Mouse (Mus musculus): ENCODE measurements around the gene Sertad4. TPM values are rescaled to one million over a fixed set of nuclear protein-coding genes. Genes with fewer than 3 reads are reported as not detected.

Sertad4 gene
- polyA plus RNA-seq, 1 experiment from 2014 or later, result 13.1 TPM

DNA sequence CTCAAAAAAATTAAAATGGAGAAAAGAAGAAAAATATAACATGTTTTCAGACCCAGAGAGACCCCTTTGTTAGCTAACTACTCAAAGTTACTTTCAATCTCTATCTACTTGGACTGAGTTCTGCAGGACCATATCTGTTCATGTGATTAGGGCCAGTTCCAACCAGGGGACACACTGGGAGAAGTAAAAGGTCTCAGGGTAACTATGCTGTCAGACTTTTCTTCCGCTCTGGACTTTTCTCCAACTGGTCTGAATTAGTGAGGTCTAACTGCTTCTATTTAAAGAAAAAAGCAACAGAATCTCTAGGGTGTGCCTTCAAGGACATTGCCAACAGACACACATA is 33.3 kb downstream of the Sertad4 start:
- no peak overlapping the region for H3K4me3 ChIP-seq

DNA sequence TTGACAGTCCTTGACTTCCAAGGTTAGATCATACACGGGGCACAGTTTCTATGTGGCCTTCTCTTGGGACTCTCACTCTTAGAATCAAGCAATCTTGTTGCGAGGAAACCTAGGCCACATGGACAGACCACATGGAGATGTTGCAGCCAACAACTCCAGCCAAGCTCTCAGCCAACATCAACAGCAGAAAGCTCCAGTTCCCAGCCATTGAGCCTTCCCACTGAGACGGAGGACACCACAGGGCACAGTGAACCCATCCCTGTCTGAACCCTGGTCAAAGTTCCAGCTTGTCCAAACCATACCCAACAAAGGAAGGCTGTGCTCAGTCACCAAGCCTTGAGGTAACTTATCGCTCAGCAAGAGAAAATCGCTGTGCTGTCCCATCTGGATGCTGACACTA is 37.2 kb downstream of the Sertad4 start:
- no peak for DNase-seq (ENCODE audit: extremely low spot score, low spot score)
- no peaks in the 10 kb centered on the region for H3K9me3 ChIP-seq
- H3K27me3 ChIP-seq (ENCODE audit: poor library complexity, severe bottlenecking), result peaks cover 24% of the 10 kb centered on the region
- no peak overlapping the region for H3K27ac ChIP-seq
- peaks cover 36% of the 10 kb centered on the region for H3K4me1 ChIP-seq
- 95% methylated on average over 5 of the region's 5 CpGs for WGBS
- H3K36me3 ChIP-seq (replicated peaks), result no peaks in the 10 kb centered on the region
- no peak overlapping the region for H3K4me3 ChIP-seq

More for the DNA sequence above, 33.3 kb downstream of the Sertad4 start:
- Histone ChIP-seq H3K9me3 (no peaks in the 10 kb centered on the region), H3K4me1 (peaks cover 26% of the 10 kb centered on the region), H3K27me3 (ENCODE audit: poor library complexity, severe bottlenecking) (peaks cover 30% of the 10 kb centered on the region), H3K36me3 (replicated peaks) (no peaks in the 10 kb centered on the region), H3K27ac (peak overlapping the region; percentile 82)
- no peak for DNase-seq (ENCODE audit: extremely low spot score, low spot score)
- WGBS, result 76% methylated on average over 1 of the region's 1 CpGs

GRCm38 (mm10) chr1:192815789-192816188 is 39.8 kb downstream of the Sertad4 start:
- Histone ChIP-seq H3K27ac (peak overlapping the region; percentile 16), H3K36me3 (replicated peaks) (no peaks in the 10 kb centered on the region)
- WGBS, result 64% methylated on average over 2 of the region's 2 CpGs

DNA sequence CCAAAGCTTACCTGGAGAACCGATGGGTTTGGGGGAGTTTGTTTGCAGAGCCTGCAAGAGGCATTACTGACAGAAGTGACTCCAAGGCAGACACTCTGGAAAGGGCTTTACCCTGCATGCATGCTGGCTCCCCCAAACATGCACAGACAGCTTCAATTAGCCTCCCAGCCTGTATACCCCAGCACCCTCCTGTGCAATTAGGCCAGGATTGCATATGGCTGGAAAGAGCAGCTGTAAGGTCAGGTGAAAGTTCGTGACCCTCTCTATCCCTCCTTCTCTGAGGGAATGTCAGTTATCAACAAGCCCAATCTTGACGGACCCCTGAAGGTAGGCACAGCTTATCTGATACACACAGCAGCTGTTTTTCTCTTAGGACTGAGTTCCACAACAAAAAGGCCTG is 40.9 kb downstream of the Sertad4 start:
- no peak for DNase-seq (ENCODE audit: extremely low spot score, low spot score)
- no peaks in the 10 kb centered on the region for H3K9me3 ChIP-seq
- H3K27ac ChIP-seq, result peak overlapping the region; percentile 44; the same call in 1 of the 2 replicates
- no peak overlapping the region for H3K4me3 ChIP-seq
- H3K36me3 ChIP-seq (replicated peaks), result no peaks in the 10 kb centered on the region
- peaks cover 25% of the 10 kb centered on the region for H3K4me1 ChIP-seq
- 15% methylated on average over 3 of the region's 3 CpGs for WGBS
- peaks cover 21% of the 10 kb centered on the region for H3K27me3 ChIP-seq (ENCODE audit: poor library complexity, severe bottlenecking)

More at GRCm38 (mm10) chr1:192815789-192816188, 39.8 kb downstream of the Sertad4 start:
- peaks cover 24% of the 10 kb centered on the region for H3K27me3 ChIP-seq (ENCODE audit: poor library complexity, severe bottlenecking)
- no peaks in the 10 kb centered on the region for H3K9me3 ChIP-seq
- no peak for DNase-seq (ENCODE audit: extremely low spot score, low spot score)
- H3K4me1 ChIP-seq, result peaks cover 25% of the 10 kb centered on the region
- no peak overlapping the region for H3K4me3 ChIP-seq

DNA sequence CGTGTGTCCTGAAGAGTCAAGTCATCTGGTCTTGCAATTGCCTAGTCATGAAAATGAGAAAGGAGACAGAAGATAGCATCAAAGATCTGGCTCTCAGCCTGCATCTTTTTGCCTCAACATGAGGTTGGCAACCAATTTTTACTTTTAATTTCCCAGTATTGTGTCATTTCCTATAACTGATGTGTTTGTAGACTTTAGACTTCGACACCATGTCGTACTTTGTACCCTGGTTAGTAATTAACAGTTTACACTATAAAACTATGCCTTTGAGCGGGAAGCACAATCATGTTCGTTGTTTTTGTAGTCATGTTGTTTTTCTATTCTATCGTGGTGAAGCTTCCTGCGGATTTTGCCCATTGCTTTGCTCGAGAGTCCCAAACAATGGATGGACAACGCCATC is 42.8 kb downstream of the Sertad4 start:
- no peak for DNase-seq (ENCODE audit: extremely low spot score, low spot score)
- H3K4me3 ChIP-seq, result no peak overlapping the region
- WGBS, result 95% methylated on average over 9 of the region's 9 CpGs

GRCm38 (mm10) chr1:192812290-192812689 is 43.3 kb downstream of the Sertad4 start:
- WGBS, result 97% methylated on average over 5 of the region's 5 CpGs
- no peak for DNase-seq (ENCODE audit: extremely low spot score, low spot score)
- H3K36me3 ChIP-seq (replicated peaks), result no peaks in the 10 kb centered on the region
- no peak overlapping the region for H3K4me3 ChIP-seq
- H3K27ac ChIP-seq, result no peak overlapping the region
- H3K4me1 ChIP-seq, result peaks cover 39% of the 10 kb centered on the region
- peaks cover 9% of the 10 kb centered on the region; the same call in 1 of the 2 replicates for H3K27me3 ChIP-seq (ENCODE audit: poor library complexity, severe bottlenecking)
- H3K9me3 ChIP-seq, result no peaks in the 10 kb centered on the region

More for the DNA sequence above, 42.8 kb downstream of the Sertad4 start:
- Histone ChIP-seq H3K4me1 (peaks cover 35% of the 10 kb centered on the region), H3K27me3 (ENCODE audit: poor library complexity, severe bottlenecking) (peaks cover 9% of the 10 kb centered on the region; the same call in 1 of the 2 replicates), H3K36me3 (replicated peaks) (no peaks in the 10 kb centered on the region), H3K27ac (no peak overlapping the region), H3K9me3 (no peaks in the 10 kb centered on the region)

DNA sequence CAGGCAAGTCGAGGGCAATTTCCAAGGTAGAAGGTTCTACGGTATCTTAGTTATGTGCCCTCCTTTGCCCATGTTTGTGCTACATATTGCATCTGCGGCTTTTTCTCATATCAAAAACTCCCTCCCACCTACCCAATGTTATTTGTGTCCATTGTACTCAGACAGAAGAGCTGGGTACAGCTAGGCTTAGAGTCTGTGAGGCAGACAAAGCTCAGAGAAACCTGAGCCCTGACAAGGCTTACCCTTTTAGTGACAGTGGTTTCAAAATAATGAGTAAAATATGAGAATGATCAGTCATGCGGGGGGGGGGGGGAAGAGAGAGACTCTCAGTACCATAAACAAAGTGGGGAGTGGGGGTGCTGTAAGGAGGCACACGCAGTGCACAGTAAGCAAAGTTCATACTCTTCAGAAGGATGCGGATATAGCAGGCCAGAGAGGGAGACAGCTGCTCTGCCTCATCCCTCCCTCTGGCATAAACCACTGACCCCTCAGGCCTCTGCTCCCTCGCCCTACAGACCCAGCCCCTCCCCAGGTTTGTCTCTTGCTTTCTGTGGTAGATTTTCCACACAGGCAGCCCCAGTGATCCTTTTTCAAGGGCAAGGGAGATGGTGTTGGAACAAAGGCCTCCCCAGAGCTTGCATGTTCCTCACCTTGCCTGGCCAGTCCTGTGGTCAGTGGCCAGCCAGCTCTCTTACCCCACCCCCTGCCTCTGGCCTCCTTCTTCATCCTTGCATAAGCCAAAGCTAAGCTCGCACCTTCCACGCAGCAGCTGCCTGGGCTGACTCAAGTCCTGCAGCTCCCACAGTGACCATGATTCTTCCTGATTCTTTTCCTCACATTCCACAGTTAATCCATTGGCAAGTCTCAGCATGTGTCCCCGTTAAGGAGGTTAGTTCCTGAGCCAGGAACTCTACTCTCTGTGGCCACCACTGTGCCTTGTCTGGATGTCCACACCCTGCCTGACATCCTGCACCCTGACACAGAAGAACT is 49.1 kb downstream of the Sertad4 start:
- H3K36me3 ChIP-seq (replicated peaks), result no peaks in the 10 kb centered on the region
- no peak for DNase-seq (ENCODE audit: extremely low spot score, low spot score)
- peak overlapping the region; percentile 80 for H3K27ac ChIP-seq
- WGBS, result 49% methylated on average over 10 of the region's 10 CpGs
- no peak overlapping the region for H3K4me3 ChIP-seq
- no peaks in the 10 kb centered on the region for H3K27me3 ChIP-seq (ENCODE audit: poor library complexity, severe bottlenecking)
- peaks cover 40% of the 10 kb centered on the region for H3K4me1 ChIP-seq
- no peaks in the 10 kb centered on the region for H3K9me3 ChIP-seq

DNA sequence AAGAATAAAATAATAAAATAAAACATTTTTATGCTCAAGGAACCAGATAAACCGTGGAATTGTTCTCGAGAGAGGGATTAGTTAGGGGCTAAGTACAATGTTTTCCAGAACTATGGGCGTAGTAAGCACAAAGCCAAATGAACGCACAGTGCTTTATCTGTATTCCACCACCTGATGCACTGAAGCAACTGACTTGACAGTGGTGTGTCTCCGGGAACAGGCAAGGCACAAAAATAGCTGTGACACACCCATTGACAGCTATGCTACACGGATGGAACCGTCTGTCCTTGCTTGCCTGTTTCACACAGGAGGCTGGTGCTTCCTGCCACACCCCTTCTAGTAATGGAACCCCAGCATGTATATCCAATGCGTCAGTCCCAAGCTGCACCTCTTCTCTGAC is 55.2 kb downstream of the Sertad4 start:
- Histone ChIP-seq H3K4me1 (peaks cover 53% of the 10 kb centered on the region), H3K27ac (no peak overlapping the region), H3K4me3 (no peak overlapping the region), H3K36me3 (replicated peaks) (no peaks in the 10 kb centered on the region), H3K9me3 (peaks cover 3% of the 10 kb centered on the region; the same call in 1 of the 2 replicates), H3K27me3 (ENCODE audit: poor library complexity, severe bottlenecking) (peaks cover 19% of the 10 kb centered on the region)
- DNase-seq (ENCODE audit: extremely low spot score, low spot score), result no peak
- 86% methylated on average over 8 of the region's 8 CpGs for WGBS

DNA sequence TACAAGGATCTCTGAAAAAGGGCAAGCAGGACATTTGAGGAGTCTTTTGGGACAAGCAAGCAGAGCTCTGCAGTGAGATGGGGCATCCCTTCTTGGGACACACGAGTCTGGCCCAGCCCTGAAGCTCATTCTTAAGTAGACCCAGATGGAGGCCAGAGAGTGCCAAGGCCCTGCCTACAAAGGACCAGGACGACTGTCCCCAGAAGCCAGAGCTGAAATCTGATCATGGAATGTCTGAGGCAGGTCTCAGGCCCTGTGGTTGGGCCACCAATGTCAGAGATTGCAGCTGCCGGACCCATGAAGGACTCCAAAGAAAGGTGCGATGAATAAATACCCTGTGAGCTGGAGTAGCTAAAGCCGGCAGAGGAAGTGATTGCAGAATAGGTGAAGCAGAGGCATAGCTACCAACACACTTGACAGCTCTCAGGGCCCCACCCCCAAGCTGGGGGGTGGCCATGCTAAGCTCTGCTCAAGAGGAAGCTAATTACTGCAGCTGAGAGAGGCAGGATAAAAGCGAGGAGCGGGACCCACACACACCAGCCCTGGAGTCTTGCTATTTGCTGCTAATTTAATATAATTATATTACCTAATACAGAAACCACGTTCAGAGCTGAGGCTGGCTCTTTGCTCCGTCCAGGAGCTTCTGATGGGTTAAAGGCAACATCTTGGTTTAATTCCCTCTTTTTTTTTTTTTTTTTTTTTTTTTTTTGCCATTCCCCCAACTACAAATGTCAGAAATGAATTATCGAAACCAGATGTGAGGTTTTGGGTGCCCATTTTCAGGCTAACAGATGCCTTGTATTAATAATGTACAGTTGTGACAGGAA is 56.2 kb downstream of the Sertad4 start:
- H3K4me3 ChIP-seq, result no peak overlapping the region

GRCm38 (mm10) chr1:192798212-192799164 is 57.1 kb downstream of the Sertad4 start:
- peaks cover 55% of the 10 kb centered on the region for H3K4me1 ChIP-seq
- H3K36me3 ChIP-seq (replicated peaks), result no peaks in the 10 kb centered on the region
- peak overlapping the region; percentile 48; the same call in 1 of the 2 replicates for H3K27ac ChIP-seq
- 75% methylated on average over 16 of the region's 16 CpGs for WGBS
- H3K27me3 ChIP-seq (ENCODE audit: poor library complexity, severe bottlenecking), result peaks cover 19% of the 10 kb centered on the region
- peaks cover 9% of the 10 kb centered on the region; the same call in 1 of the 2 replicates for H3K9me3 ChIP-seq
- no peak for DNase-seq (ENCODE audit: extremely low spot score, low spot score)
- no peak overlapping the region for H3K4me3 ChIP-seq

More for the DNA sequence above, 56.2 kb downstream of the Sertad4 start:
- WGBS, result 18% methylated on average over 10 of the region's 10 CpGs
- peak; percentile 46 for DNase-seq (ENCODE audit: extremely low spot score, low spot score)
- H3K27ac ChIP-seq, result peak overlapping the region; percentile 48
- H3K36me3 ChIP-seq (replicated peaks), result no peaks in the 10 kb centered on the region
- H3K9me3 ChIP-seq, result peaks cover 9% of the 10 kb centered on the region; the same call in 1 of the 2 replicates
- peaks cover 54% of the 10 kb centered on the region for H3K4me1 ChIP-seq
- H3K27me3 ChIP-seq (ENCODE audit: poor library complexity, severe bottlenecking), result peaks cover 19% of the 10 kb centered on the region

DNA sequence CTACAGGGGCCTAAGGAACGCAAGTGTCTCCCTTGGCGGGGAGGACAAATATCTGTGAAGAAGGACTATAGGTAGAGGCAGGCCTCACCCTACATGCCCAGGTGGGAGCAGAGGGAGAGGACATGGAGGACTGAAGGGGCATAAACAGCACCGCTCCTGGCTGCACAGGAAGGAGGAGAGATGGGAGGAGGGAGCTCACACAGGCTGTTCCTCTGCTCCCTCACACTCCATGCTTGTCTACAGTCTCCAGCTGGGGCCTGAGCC is 58.6 kb downstream of the Sertad4 start:
- DNase-seq (ENCODE audit: extremely low spot score, low spot score), result no peak
- 39% methylated on average over 3 of the region's 3 CpGs for WGBS
- no peak overlapping the region for H3K4me3 ChIP-seq

More for the DNA sequence above, 58.6 kb downstream of the Sertad4 start:
- H3K4me1 ChIP-seq, result peaks cover 71% of the 10 kb centered on the region
- H3K9me3 ChIP-seq, result peaks cover 9% of the 10 kb centered on the region; the same call in 1 of the 2 replicates
- H3K27me3 ChIP-seq (ENCODE audit: poor library complexity, severe bottlenecking), result peaks cover 19% of the 10 kb centered on the region
- no peaks in the 10 kb centered on the region for H3K36me3 ChIP-seq (replicated peaks)
- peak overlapping the region; percentile 67 for H3K27ac ChIP-seq

Measured in forebrain, embryonic 10.5 days (tissue).